Mouse (Mus musculus): ENCODE data around the gene Ino80e.

GRCm38 (mm10) chr7:126883731-126884181 is 21.6 kb upstream of the Ino80e start:
- TF ChIP-seq MAX (IDR thresholded peaks at IDR 0.05) (no peak), USF1 (IDR thresholded peaks at IDR 0.05; ENCODE audit: low read depth) (no peak), MYOD1 (IDR thresholded peaks at IDR 0.05; ENCODE audit: control insufficient read depth, insufficient read length, low read depth) (no peak), CTCF (IDR thresholded peaks at IDR 0.05; ENCODE audit: control insufficient read depth, insufficient read depth, insufficient read length) (no peak), CEBPB (IDR thresholded peaks at IDR 0.05; ENCODE audit: low read depth) (no peak), MYOG (IDR thresholded peaks at IDR 0.05; ENCODE audit: control insufficient read depth, extremely low read depth, insufficient read length) (no peak), FOSL1 (IDR thresholded peaks at IDR 0.05; ENCODE audit: insufficient read depth, low read length, poor library complexity, severe bottlenecking) (no peak)

Data from C2C12 (cell line).